Mouse (Mus musculus) left cerebral cortex, adult 6 months (tissue): ENCODE results near the gene AA792892. TPM values are rescaled to one million over a fixed set of nuclear protein-coding genes. Genes with fewer than 3 reads are reported as not detected.

Source experiments
- long read RNA-seq, 2 experiments: library from polyadenylated mRNA; unstranded; transcript quantifications; one replicate each; pipeline ENCODE4 v2.0.0; 2019 to 2020
- polyA plus RNA-seq: library from polyadenylated mRNA; unstranded; fragments of <200 nt; fragmentation: Nextera tagmentation; gene quantifications from 2 replicates; pipeline ENCODE4 v1.2.3, GENCODE M21; 2021

The AA792892 gene
- not detected in 2 replicates for polyA plus RNA-seq
- long read RNA-seq, experiment 1, result 0 reads
- long read RNA-seq, experiment 2, result 0 reads

GRCm38 (mm10) chr5:94339449-94339848, at the start of gene AA792892:
TSS of gene AA792892 (plus strand) at chr5:94339749.

GRCm38 (mm10) chr5:94306696-94307095, 32.9 kb upstream of the AA792892 start, which contains the start of gene A430089I19Rik:
TSS of gene A430089I19Rik (minus strand) at chr5:94306796.

GRCm38 (mm10) chr5:94314135-94314534, 25.4 kb upstream of the AA792892 start, which contains the start of gene Gm6502:
TSS of gene Gm6502 (plus strand) at chr5:94314435.

Other genes starting within 250 kb of the AA792892 start
- gene Gm3106, start 121.7 kb upstream of the AA792892 start, polyA plus RNA-seq, result not detected in 2 replicates
- not detected in 2 replicates for gene A430089I19Rik, start 33.0 kb upstream of the AA792892 start, polyA plus RNA-seq
- gene Gm6502, start 25.3 kb upstream of the AA792892 start, polyA plus RNA-seq, result not detected in 2 replicates
- gene Gm7682, start 106.0 kb downstream of the AA792892 start, polyA plus RNA-seq, result not detected in 2 replicates
- gene Gm3139, start 186.5 kb downstream of the AA792892 start, polyA plus RNA-seq, result not detected in 2 replicates